Mouse (Mus musculus) E14TG2a.4 (cell line): ENCODE data around the gene Eipr1.

Experiments used
- CTCF ChIP-seq: conservative IDR thresholded peaks from 2 replicates; pipeline ENCODE4 v1.5.1; 2014; ENCODE audit warnings: low read length
- NANOG ChIP-seq: IDR thresholded peaks from 2 replicates; pipeline ENCODE4 v1.6.1; 2014; ENCODE audit warnings: borderline replicate concordance, low read length, mixed read lengths
- POU5F1 ChIP-seq: IDR thresholded peaks from 2 replicates; pipeline ENCODE4 v1.6.1; 2014; ENCODE audit warnings: low read length, borderline replicate concordance

- TF ChIP-seq CTCF (no peak), NANOG (no peak), POU5F1 (no peak)
Observed at GRCm38 (mm10) chr12:28910568-28910967, 159.0 kb downstream of the Eipr1 start.
